Mouse (Mus musculus) C2C12 (cell line): ENCODE measurements around the gene Clstn2.

Experiments
- CEBPB ChIP-seq: IDR thresholded peaks from one replicate; pipeline ENCODE4 v1.6.1; 2011; ENCODE audit warnings: low read depth, mild to moderate bottlenecking, control low read depth, moderate library complexity
- CTCF ChIP-seq: IDR thresholded peaks from one replicate; pipeline ENCODE4 v1.5.1; 2011; ENCODE audit not compliant: control insufficient read depth, insufficient read depth, insufficient read length
- FOSL1 ChIP-seq: IDR thresholded peaks from one replicate; pipeline ENCODE4 v1.8.0; 2011; ENCODE audit warnings: mild to moderate bottlenecking, low read length; ENCODE audit not compliant: poor library complexity, insufficient read depth, severe bottlenecking
- MAX ChIP-seq: IDR thresholded peaks from one replicate; pipeline ENCODE4 v1.6.1; 2011; ENCODE audit warnings: mild to moderate bottlenecking, control low read depth
- MYOD1 ChIP-seq: IDR thresholded peaks from one replicate; pipeline ENCODE4 v1.6.1; 2011; ENCODE audit warnings: low read depth; ENCODE audit not compliant: control insufficient read depth, insufficient read length
- USF1 ChIP-seq: IDR thresholded peaks from one replicate; pipeline ENCODE4 v1.6.1; 2011; ENCODE audit warnings: low read depth, mild to moderate bottlenecking, control low read depth, moderate library complexity

DNA sequence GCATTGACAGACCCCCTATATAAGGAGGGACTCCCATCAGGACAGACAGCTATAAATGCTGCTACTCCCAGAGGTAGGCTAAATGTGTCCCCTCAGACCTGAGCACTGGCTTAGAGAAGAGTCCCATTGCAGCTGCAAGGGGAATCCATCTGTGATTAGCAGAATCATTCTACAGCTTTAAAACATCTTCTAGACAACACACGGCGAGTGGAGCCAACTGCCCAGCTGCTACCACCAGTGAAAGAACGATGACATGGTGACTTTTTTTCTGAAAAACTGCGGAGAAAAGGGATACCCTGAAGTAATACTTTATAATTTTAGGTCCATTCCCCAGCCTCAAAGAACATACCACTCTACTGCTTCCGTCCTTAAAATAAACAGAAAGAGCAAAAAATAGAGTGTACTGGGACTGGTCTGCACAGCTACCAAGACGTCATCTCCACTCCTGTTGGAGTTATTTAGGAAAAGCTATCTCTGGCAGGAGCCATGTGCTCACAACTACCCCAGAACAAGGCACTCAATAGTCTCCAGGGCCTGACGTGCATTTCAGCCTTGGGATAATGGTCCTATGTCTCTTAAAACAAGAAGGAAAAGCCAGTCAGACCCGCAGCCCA lies 79.1 kb downstream of the Clstn2 start:
- no peak for TF ChIP-seq CTCF
- no peak for TF ChIP-seq MAX
- TF ChIP-seq USF1, result no peak
- TF ChIP-seq CEBPB, result no peak
- TF ChIP-seq FOSL1, result no peak
- no peak for TF ChIP-seq MYOD1
